Mouse (Mus musculus) liver, embryonic 14.5 days (tissue): ENCODE results near the gene Eml3.

Experiments used
- CTCF ChIP-seq: IDR thresholded peaks from 2 replicates; pipeline ENCODE4 v1.5.1; 2016; ENCODE audit warnings: antibody characterized with exemption, low read depth, control low read depth
- EP300 ChIP-seq: IDR thresholded peaks from 2 replicates; pipeline ENCODE4 v1.6.1; 2016; ENCODE audit warnings: antibody characterized with exemption, low read depth

DNA sequence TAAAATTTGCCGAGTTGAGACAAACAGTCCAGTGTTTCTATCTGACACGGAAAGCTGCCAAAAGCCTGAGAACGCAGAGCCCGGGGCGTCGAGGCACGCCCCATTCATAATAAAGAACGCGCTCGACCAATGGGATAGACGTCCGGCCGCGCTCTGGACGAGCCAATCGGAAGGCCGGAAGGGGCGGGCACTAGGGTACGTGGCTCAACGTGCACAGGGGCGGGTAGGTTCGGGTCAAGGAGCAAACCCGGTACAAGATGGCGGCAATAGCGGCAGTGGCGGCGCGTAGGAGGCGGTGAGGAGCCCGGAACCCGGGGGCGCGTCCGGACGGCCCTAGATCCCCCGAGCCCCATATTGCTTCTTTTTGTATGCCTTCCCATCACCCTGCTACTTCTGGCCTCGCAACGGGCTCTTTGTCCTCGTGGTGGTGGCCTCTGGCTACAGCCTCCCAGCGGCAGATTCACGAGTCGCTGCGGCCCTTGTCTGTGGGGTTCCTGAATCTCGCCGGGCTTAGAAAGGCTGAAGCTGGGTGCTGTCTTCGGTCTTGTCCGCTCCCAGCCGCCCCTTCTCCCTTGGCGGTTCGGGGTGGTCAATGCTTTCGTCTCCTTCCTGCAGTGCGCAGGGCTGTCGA, 31.4 kb upstream of the Eml3 start, which contains the start of gene Ganab:
- no peak; the same call in 1 of the 2 replicates for TF ChIP-seq EP300
- peak; percentile 43 for TF ChIP-seq CTCF
